Mouse (Mus musculus) kidney, postnatal 25 days (tissue): Measurements from ENCODE around the gene Myo16.
A peak's percentile ranks its signal among the peaks of the same experiment; 100 is the strongest.

Experiments used
- DNase-seq, 2 experiments: peaks; one replicate each; pipeline ENCODE4 v3.0.0; 2021; ENCODE audit warnings: mixed read lengths in 2 of 2

Gene Myo16

DNA sequence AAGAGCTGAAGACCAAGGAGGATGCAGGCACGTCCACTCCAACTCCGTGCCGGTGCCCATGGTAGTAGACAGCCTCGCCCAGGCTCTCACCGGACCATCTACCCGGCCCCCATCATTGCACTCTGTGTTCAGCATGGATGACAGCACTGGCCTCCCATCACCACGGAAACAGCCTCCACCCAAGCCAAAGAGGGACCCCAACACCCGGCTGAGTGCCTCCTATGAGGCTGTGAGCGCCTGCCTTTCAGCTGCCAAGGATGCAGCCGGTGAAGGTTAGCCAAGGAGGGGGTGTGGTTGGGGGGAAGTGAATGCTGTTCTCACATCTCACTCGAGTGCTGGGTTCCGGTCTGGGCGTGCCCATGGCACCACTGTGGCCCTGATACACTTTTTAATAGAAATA, 408.3 kb downstream of the Myo16 start:
- no peak for DNase-seq

DNA sequence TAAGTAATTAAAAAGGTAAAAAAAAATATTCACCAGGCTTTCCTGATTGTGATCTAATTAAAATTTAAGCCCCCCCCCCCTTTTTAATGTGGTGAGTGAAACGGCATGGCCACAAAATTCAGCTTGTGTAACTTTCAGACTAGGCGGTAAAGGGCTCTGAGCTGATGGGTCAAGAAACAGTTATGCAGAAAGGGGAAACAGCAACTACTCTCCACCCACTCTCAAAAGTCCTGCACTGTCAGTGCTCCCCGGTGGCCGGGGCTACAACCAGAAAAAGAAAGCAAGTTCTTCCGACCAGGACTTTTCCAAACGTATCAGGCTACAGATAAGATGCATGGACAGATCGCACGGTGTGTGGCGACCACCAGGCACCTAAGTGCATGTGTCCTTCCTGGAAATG, 408.9 kb downstream of the Myo16 start:
- no peak for DNase-seq

DNA sequence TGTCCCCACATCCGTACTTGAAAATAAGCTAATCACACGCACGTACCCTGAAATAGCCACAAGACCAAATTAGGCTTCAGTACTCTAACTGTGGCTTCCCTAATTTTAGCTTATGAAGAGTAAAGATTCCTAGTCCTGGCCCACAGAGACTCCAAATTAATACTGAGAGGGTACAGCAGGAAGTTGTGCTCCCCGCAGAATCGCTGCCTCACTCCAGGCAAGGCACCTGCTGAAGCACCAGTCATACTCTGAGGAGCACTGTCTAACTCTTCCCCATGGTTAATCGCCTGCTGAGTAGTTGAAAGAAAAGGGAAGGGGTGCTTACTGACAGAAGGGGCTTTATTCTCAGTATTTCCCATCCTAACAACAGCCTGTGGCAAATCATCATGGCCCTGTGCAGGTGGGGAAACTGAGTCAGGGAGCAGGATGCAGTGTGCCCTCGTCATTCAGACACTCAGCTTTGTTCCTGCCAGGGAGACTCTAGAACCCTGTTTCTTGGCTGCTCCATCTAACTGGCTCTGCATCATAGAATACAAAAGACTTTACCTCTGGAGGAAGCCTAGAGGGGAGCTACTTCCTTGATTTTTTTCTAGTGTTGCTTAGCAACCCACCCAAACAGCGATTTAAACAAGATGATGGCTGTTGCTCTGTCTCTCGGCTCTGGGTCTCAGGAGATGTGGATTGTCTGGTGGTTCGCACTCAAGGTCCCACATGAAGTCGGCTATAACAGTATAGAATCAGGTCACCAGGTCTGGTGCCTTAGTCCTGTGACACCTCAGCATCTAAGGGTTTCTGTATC, 411.7 kb downstream of the Myo16 start:
- no peak for DNase-seq

DNA sequence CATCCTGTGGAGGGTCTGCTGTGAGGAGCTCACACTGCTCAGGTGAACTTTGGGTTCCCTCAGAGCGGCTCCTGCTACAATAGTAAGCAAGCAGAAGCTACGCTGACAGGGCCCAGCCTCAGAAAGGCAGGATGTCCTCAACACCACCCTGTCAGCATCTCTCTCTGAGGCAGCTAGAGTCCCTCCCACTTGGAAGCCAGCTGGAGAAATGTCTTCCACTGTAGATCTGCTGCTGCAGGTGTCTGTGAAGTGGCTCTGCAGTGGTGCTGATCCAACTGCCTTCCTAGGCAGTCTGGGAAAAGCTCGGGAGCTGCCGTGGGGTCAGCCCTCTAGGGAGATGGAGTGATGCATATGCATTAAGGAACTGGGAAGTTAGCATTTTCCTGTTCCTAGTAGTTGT, 414.7 kb downstream of the Myo16 start:
- DNase-seq = no peak

DNA sequence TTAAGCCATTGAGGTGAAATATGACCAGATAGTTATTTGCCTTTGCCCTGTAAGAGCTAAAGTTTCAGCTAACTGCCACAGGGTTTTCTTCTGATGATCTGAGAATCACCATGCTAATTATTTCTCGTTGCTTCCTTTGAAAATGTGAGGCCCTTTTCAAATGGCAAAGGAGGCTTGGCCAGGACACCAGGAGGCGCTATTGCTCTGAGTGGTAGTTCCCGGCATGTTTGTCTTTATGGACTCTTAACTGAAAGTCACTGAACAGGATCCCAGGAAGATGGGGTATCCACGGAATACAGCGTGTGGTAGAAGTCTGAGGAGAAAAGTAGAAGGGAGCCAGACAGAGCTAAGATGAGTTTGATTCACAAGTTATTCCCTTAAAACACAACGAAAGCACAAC, 420.4 kb downstream of the Myo16 start:
- peak; percentile 76 to 89 for DNase-seq

DNA sequence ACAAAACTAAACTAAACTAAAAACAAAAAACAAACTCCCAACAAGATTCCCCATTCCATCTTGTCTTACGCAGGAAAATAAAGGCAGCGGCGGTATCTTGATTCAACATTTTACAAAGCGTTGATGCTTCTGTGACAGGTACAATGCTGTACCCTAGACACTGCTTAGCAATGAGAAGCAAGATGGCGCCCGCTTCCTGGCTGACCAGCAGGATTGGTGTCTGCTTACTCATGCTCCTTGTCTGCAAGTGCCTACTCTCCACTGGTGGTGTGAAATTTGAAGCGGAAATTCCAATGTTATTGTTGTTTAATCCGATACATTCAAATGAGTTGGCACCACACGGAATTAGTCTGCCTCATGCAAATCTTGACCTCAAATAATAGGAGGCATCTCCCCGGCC, 421.5 kb downstream of the Myo16 start:
- no peak for DNase-seq

DNA sequence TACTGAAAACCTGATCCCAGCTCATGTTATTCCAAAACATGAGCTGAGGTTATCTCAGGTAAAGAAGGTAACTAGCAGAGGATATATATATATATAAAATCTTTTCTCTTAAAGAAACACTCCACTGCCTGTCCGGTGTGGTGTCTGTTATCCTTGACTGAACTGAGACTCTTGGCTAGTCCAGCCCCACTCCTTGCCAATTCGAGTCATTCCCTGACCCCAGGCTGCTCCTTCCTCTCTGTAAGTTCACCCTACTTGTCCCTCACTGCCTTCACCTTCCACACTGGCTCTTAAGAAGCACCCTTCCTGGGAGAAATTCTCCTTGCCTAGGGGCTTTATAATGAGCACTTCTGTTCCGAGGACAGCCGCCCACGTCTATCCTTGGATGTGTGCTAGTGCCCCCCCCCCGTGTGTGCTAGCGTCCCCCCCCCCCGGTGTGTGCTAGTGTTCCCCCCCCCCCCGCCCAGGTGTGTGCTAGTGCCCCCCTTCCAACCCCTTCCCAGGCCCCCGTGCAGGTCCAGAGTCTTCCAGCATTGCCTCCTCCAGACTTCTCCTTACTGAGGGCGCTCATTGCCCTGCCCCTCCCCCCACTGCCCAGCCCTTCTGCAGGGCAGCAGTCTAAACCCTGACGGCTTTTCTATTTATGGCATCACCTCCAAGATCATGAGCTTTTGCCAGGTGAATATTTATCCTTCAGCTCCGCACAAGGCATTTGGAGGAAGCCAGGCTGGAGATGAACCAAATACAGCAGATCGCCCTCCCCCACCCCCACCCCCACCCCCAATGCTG, 433.4 kb downstream of the Myo16 start:
- peak; percentile 75 to 86 for DNase-seq

DNA sequence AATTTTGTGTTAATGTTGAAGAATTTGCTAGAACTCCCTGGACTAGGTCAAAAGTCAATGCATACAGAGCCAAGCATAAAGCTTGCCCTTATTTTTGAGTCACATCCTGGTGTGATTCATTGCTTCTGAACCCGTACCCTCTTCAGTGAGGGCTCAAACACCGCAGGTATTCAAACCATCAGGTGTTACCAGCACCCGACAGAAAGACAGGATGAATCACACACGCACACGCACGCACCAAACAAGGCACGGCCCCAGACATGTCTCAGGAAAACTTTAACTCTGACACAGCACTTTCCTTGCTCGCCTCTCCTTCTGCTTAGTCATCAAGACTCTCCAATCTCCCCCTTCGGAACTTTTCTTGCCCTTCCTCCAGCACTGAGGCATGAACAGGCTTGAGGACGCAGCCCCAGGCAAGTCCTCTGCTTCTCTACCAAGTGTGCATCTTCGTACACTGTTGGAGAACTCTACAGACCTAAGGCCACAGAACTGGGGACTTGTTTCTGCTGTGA, 435.8 kb downstream of the Myo16 start:
- no peak for DNase-seq

DNA sequence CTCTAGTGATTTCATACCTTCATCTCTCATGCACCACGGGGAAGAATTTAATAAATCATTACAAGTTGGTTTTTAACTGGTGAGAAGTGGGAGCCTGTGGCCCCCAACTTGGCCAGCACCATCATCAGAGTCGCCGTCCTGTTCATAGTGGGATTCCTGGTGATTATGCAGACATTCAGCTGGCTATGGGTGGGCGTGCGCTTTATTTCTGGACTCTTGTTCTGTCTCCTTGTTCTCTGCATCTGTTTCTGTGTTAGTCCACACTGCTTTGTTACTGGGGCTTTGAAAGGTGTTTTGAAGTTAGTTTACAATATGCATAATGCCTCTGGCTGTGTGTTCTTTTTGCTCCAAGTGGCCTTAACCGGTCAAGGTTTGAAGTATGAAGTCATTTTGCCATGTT, 439.2 kb downstream of the Myo16 start:
- no peak for DNase-seq

DNA sequence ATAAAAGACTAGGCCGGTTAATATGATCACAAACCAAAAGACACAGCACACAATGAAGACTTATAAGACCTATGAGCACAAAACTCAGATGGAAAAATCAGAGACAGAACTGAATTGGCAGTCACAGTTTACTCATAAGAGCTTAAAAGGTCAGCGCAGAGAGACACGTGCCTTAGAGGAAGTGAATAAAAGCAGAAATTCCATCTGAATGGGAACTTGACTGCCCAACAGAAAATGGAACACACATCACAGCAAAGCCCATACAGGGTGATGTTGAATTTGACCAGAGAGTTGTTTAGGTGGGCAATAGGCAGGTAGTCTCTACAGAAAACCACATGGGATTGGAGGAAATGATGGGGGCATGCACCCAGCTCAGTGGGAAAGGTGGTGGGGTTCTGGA, 442.6 kb downstream of the Myo16 start:
- DNase-seq = no peak

DNA sequence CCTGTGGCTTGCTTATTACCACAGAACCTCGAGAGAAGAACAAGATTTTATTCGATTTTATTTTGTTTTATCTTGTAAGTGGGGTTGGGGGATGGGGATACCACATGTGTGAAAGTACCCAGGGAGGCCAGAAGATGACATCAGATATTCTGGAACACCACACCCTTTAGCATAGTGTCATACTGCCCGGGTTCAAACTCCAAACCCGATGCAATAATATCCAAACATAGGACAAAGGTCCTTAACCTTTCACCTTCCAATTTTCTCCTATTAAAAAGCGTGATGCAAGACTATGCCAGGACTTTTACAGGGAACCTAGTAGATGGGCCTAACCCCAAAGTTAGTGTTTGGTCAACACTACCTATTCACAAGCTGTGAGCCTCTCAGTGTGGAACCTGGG, 443.9 kb downstream of the Myo16 start:
- no peak for DNase-seq

DNA sequence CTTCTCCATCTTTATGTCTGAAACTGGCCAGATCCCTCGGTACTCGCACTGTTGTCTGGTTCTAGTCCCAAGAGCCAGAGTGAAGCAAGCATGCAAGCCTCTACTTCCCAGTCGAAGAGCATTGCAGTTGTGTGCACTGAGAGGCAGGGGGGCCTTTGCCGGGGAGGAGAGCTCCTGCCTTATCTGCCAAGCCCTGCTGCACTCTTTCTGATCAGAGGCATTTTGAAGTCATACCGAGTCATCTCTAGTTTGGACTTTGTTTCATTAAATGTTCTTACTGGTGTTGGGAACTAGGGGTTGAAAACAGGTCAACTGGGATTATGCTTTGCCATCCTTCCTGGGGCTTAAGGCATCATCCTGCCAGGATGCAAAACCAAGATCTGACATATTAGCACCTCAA, 445.2 kb downstream of the Myo16 start:
- no peak for DNase-seq

DNA sequence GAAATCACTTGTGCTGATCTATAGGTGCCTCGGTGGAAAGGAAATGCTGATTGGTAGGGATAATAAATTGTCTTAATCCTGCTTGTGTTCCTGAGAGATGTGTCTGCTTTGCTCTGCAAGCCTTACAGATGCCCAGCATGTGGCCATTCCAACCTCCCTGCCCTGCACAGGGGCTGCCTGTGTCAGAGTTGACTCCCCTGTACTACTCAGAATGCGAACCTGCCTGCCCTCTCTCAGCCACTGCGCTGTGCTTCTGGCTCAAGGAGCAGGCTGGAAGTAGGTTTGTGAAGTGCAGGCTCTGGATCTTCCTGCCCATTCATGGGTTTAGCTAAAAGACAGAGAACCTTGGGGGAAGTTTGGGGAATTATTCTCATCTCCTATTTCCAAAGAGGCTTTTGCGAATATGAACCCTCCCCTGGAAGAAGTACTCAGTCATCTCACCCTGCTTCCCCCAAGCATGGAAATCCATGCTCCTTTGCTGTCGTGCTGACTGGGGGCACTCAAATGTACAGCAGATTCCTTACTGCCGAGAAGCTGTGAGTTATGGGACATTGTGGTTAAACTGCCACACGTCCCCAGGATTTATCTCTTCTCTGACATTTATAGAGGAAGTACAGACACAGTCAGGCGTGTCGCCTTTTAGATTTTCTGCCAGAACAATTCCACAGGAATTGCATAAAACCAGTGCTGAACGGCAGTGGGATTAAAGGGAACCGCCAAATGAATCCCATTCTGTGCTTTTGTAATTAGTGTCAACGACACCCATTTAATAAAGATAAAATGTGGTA, 452.5 kb downstream of the Myo16 start:
- DNase-seq = peak in 1 of 2 experiments; percentile 6

DNA sequence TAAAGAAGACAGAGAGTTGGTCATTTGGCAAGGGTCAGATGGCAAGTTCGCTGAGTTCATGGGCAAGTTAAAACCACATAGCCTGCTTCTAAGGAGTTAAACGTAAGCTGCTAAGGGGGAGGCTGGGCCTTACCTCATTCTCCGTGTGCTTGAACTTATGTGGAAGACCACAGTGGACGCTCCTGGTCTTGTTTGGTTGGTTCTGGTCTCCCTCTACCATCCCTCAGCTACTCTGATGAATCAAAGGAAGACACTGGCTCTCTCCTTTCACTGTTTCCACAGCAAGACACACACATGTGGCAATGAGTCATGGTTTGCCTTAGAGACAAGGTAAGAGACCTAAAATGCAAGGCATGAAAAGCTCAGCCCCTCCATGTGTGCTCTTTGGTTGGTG, 453.1 kb downstream of the Myo16 start:
- no peak for DNase-seq

DNA sequence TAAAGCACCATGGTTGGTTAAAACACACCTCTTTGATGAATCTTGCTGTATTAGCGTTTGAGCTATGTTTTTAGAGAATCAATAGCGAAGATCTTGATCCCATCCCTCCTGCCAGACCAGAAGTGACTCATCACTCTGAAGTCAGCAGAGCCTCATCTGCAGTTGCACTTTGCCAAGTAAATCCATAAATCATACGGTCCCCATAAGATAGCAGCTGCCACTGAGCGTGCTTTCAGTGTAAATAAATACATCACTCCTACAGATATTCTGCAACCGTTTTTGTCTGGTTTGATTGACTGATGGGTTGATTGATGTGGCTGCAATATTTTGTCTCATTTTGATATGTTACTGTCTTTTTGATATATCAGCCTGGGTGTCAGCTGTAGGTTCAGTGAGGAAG, 457.9 kb downstream of the Myo16 start:
- DNase-seq = no peak

DNA sequence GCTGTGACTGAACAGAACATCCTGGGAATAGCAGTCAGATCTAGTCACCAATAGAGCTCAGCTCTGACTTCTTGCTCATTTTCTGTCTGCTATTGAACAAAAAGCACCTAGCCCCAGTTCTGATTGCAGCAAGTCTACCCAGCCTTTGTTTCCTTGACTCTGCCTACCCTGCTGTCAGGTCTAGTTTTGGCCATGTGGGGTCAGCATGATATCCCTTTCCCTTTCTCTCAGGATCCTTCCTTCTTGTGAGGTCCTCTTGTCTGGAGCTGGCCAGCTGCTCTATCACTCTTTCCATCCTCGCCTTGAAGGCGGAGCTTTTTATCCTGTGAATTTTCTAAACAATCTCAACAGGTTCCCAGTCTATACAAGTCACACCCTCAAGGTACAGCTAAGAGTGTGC, 459.7 kb downstream of the Myo16 start:
- peak in 1 of 2 experiments; percentile 18 for DNase-seq

DNA sequence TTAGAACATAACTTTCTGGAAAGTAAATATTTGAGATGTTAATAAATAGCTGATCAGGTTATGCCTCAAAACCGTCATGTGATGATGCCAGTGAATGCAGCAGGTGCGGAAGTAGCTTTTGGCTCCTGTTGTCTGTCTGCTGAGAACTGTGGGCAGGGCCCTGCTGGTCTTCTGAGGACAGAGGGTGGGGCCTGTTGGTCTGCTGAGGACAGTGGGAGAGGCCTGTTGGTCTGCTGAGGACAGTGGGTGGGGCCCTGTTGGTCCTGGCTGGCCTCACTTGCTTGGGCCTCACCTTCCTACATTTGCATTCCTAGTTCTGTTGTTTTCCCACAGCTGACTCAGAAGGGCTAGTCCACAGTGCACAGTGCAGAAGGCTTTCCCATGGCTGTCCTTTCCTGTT, 466.0 kb downstream of the Myo16 start:
- peak; percentile 6 to 64 for DNase-seq

DNA sequence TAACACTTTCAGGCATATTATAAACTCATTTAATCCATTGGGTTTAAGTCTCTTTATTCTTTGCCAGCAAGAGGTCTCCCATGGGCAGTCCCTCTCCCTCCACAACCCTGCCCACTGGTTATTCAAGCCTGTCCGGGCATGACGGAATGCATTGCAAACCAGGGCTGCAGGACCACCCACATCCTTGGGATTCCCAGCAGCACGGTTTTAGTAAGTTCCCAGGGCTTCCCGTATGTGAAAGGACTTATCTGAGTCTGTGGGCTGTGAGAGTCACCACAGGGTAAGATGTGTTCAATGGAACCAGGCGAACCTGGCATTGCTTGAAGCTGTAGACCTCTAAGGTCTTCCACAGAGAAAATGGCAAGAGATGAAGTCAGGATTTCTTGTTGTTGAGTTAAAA, 471.6 kb downstream of the Myo16 start:
- DNase-seq = no peak

DNA sequence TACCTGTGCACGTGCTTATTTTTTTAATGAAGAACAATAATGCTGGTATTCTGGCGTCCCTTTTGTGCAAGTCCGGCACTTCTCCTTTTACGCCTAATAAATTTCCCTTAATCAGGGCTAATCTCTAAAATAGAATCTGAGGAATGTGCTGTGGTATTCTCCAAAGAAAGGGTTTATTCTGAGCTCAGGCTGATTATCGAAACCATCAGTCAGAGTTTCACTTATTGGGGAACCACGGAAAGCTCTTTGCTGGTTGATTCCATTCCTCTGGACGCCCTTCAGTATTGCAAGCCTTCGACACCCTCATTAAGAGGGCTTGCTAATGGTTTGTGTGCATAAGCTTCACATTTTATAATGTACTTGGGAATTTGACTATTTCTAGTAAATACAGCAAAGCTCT, 475.0 kb downstream of the Myo16 start:
- no peak for DNase-seq

DNA sequence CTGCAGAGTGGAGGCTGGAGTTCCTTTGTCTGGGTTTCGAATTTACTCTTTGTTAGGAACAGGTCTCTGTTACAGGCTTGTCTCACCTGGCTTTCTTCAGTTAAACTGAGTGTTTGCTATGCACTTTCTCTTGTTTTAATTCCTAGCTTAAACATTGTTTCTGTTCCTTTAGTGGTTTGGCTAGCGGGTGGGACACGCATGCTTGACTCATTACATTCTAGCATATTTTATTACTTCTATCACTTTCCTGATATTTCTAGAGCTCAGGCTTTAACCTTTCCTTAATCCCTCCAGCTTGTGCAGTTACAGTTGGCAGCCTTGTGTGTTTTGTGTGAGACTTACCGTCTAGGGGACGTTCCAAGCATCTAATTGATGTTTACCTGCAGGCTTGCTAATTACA, 476.2 kb downstream of the Myo16 start:
- no peak for DNase-seq

DNA sequence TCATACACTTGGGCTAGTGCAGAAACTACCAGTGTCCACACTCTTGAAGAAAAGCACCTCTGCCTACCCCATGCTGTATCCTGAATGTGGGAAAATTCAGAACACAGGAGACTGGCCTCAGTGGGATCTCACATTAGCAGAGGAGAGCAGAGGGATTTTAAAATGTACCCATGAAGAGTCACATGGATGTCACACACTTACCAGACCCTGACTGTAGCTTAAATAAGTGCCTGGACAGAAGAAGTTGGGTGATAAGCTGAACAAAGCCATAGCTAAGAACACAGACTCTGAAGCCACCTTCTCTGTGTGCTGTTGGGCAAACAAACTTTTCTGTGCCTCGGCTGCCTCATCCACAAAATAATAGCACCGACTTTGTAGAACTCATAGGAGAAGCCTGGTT, 477.3 kb downstream of the Myo16 start:
- DNase-seq = no peak

DNA sequence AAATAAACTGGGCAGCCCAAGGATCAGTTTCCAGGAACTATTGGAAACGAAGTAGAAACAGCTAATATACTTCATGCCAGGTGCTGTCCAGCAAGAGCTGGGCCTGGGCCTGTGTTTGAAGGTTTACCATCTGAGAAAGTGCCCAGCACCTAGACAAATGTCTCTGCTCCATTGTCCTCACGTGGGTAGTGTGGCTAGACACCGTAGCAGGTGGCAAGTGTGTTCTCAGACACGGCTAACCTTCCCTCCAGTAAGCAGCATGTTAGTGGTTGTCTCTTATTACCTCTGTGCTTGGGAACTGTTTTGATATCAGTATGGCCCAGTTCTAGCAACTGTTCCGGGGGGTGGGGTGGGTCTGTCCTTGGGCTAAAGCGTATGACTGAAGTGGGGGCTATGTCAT, 478.9 kb downstream of the Myo16 start:
- no peak for DNase-seq

DNA sequence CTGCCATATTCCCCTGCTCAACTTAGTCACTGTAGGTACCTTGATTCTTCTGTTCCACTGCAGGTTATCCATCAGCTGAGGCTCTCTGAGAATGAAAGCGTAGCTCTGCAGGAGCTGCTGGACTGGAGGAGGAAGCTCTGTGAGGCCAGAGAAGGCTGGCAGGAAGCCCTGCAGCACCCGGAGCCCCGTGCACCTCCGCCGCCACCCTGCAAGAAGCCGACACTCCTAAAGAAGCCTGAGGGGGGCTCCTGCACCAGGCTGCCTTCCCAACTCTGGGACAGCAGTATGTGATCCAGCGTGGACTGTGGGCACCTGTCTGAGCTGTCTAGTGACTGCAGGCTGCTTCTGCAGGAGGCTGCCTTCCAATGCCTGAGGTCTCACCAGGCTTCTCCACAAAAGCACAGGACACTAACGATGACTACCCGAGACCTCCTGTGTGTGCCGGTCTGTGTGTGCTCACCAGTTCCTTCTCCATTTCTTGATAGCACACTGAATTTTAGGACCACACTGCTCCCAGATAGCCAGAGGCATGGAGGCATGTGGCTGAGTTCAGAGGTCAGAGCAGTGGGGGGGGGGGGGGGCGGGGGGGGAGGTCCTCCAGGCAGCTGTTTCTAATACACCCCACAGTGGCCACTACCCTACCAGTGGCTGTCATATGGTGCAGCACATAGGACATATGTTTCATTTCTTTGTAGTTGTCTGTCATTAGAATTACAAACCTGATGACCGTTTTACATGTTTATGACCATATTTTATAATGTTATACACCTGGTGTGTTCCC, 479.8 kb downstream of the Myo16 start:
- DNase-seq = no peak
